Mouse (Mus musculus) kidney, postnatal 14 days (tissue): ENCODE measurements around the gene Zdhhc6.

Experiments
- DNase-seq: peaks from one replicate; pipeline ENCODE4 v3.0.0; 2022; ENCODE audit warnings: mixed read lengths

Zdhhc6 gene

DNA sequence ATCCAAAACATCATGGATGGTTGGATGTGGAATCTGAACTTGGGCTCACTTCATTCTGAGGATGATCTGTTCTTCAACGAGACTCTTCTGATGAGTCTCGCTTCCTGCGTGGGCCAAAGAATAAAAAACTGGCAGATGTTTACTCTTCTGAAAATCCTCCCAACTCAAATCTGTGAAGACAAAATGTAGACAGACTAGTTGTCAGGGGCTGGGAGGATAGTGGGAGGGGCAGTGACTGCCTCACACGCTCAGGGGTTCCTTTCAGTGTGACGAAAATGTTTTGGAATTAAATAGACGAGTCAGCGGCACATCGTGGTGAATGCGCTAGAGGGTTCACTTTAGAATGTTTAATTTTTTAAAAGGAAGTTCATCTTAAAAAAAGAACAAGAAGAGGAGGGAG is 59.7 kb downstream of the Zdhhc6 start:
- no peak for DNase-seq

DNA sequence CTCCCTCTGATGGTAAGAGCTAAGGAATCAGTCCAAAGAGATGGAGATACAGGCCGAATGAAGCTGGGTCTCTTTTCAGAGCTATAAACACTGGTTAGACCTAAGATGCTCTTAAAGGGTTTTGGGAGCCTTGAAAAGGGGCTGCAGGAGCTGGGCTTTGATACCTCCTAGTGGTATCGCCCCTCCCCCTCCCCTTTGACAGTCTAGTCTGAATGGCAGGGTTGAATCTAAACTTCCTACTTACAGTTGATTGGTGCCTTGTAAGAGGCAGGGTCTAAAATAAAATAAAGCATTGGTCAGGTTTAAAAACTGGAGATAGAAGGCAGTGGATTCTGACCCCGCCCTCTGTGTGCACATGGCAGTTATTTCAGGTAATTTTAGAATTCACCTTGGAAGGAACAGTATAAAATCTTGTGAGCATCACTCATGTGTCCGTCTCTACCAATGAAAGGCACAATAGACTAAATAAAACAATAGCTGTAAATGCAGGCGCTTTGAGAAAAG is 61.3 kb downstream of the Zdhhc6 start:
- no peak for DNase-seq

DNA sequence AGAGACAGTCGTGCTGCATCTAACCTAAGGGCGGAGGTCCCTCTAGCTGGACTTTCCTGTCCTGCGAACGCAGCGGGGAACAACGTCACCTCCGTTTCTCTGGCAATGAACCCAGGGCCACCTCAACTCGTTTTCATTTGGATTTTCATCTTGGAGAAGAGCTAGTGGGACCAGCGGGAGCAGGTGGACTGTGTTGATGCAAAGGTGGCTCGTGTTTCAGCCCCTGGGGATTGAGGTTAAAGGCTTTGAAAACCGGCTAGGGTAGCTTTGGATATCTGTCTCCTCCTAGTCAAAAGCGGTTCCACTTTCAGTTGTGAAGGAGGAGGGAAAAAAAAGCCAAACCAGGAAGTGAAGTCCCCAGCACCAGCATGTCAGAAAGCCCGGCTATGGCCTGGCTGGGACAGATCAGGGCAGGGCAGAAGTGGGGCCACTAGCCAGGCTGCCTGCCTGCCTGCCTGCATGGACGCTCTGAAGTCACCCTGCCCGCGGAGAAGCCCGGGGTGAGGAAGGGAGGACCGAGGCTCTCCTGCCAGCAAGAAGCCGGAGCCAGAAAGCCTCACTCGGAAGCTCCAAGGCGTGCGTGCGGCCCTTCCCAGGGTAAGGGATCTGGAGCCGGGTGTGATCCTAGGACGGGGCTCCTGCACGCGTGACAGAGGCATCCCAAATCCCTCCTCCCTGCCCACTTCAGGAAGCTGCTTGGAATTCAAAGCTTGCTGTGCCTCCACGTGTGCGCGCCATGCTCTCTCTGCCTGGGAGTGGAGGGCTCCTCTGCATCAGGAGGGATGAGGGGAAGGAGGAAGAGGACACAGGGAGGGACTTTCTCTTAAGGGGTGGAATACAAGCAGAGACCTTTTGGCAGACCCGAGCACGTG is 62.0 kb downstream of the Zdhhc6 start:
- peak; percentile 73 for DNase-seq

DNA sequence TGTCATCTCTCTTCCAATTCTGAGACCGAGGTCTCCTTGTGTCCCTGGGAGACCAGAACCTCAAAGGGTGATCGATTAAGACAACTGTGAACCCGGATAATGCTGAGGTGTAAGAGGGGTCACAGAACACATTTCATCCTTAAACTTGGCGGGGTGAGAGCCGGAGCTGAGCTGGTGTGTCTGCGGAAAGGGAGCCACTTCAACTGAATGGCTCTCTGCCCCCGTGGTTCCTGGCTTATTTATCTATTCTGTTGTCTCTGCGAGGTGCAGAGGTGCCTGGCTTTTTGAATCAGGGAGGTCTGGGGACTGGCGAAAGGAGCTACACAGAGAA is 62.6 kb downstream of the Zdhhc6 start:
- no peak for DNase-seq

DNA sequence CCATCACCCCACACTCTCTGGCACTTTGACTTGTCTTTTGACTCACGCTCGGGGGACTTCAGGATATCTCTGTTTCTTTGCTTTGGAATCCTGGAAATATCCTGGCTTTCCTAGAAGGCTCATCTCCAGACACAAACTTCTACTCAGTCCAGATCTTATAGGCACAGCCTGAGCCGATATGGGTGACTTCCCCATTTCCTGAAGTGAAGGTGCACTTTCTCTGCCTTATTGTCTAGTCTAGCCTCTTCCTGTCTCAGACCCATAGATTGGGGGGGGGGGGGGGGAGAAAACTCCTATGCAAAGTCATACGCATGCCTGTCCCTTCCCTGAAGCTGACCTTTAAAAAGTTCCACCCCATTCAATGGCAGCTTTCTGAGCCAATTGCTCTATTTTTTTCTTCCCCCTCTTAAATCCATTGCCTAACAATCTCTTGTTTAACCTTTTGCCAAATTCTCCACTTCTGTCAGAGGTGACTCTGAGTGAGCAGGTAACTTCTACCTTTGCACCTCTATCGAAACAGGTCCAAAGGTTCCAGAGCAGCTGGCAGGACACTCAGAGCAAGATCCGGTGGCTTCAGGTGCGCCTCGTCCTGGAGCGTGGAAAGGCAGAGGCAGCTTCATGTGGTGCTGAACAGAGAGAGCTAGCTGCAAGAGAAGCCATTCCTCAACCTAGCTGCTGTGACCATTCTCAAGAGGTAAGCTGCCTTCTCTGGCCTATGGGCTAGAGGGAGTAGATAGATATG is 64.3 kb downstream of the Zdhhc6 start, which contains the start of gene Acsl5:
TSS of gene Acsl5 (plus strand) at position 556 of the 742 bp plus-strand sequence.
- no peak for DNase-seq

DNA sequence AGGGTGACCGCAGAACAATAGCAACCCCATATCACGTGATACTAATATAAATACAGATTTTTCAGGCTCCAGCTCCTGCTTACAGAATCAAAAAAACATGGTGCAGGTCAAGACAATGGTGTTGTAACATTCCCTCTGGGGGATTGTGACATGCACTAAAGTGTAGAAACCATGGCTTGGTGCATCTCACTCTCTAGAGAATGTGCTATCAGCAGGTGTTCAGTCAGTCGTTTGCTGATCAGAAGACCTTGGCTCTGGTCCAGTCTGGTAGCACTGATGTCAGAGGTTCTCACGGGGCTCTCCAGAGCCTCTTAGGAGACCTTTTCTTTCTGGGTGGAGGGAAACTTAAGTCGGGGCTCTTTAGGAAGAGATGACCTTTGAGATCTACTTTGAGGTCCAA is 65.4 kb downstream of the Zdhhc6 start:
- no peak for DNase-seq

DNA sequence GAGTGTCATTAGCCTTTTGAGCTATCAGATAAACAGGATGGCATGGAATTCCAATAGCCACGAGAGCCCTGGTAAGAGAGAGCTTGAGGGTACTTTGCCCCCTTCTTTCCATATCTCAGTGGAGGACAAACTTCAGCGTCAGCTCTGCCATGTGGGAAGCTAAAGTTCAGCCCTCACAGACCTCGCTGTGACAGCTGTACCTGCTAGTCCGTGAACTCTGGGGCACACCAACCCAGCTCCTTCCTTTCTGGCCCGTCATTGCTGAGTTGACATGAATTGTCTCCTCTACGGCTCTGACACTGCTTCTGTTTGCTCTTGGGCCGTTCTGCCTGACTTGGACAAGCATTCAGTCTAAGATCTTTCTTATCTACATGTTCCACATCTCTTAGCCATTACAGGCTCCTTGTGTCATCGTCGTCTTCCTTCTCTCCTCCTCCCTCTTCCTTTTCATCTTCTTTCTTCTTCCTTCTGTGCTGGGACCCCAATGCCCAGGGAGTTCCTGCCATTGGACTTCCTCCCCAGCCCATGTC is 67.8 kb downstream of the Zdhhc6 start:
- DNase-seq = no peak

DNA sequence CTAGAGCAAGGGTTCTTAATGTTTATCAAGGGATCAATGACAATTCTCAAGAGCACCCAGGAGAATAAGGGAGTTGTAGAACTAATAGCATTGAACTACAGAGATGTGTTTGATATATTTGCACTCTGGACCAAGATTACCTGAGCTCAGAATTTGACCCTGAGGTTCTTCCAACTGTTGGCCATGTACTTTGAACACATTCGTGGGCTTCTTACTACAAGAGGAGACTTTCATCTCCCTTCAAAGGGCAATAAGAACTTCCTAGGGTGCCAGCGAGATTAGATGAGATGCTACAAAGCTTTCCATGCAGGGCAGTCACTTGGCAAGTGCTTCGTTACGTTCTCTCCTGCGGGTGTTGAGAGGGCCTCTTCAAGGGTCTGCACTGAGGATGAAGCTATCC is 68.3 kb downstream of the Zdhhc6 start:
- no peak for DNase-seq

DNA sequence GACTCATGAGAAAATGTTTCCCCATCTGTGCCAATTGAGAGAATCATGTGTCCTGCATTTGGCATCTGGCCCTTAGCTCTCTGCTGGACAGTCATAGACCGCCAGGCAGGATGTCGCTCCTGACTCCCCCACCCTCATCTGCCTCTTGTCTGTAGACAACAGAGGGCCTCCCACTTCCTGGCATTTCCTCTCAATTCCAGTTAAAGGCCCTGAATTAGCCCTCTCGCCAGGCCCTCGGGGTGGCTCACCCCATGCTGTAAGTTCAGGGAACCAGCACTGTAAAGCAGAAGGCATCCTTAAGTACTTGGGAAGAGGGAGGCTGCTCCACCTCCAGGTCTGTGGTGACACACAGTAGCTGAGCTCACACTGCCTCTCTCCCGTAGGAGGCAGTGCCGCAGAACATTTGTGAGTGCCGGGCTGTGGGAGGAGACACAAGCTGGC is 71.0 kb downstream of the Zdhhc6 start:
- DNase-seq = peak; percentile 87

DNA sequence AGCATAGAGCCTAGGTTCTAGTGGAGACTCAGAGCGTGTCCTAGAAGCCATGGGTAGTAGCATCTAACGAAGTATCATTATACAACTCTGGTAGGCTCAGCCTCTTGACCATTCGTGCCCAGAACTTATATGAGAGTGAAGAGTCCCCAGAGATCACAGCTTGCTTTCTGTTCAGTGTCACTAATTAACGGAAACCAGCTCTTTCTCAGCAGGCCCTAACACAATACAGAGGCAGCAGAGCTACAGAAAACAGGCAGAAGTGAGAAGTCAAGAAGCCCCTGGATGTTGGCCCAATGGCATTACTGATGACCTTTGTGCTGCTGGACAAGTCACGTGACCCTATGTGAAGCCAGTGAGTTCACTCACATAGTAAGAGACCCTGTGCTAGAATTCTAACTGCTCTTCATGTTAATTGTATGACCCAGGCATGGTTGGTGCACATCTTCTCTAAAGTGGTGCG is 74.6 kb downstream of the Zdhhc6 start, which contains the start of gene Gucy2g:
TSS of gene Gucy2g (minus strand) at position 51 of the 460 bp plus-strand sequence.
- DNase-seq = no peak

DNA sequence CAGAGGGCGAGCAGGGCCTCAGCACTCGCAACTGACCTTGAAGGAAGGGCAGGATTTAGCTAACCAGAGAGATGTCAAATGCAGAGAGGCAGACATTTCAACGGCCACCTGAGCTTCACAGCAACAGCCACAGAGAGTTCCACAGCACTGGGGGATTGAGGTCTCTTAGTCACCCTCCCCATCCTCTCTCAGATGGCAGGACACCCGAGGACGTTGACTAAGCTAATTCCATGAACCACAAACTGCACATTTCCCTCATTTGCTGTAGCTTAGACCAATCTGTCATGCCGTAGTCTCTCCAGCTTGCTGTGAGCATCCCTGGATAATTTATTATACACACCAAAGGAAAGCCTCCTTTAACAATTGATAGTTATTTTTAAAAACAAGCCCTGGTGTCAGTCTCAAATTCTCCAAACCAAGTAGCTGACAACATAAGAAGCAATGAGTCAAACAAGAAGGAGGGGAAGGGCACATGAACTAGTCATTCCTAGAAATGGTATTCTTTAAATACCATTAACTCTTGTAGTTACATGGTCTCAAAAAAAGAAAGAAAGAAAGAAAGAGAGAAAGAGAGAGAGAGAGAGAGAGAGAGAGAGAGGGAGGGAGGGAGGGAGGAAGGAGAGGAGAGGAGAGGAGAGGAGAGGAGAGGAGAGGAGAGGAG is 75.9 kb downstream of the Zdhhc6 start:
- DNase-seq = no peak

DNA sequence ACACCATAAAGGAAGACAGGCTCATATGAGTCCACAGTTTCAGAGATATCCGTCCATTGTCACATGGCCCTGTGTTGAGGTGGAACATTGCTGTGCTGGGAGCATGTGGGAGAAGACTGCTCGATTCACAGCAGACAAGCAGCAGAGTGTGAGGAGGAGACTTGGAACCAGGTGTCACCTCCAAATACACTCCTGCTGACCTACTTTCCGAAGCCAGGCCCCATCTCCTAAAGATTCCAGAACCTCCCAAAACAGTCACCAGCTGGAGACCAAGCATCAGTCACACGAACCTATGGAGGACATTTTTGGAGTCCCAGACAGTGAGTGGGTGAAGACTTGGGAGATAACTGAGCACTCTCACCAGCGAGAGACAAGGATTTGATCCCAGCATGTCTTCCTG is 79.3 kb downstream of the Zdhhc6 start:
- DNase-seq = no peak

DNA sequence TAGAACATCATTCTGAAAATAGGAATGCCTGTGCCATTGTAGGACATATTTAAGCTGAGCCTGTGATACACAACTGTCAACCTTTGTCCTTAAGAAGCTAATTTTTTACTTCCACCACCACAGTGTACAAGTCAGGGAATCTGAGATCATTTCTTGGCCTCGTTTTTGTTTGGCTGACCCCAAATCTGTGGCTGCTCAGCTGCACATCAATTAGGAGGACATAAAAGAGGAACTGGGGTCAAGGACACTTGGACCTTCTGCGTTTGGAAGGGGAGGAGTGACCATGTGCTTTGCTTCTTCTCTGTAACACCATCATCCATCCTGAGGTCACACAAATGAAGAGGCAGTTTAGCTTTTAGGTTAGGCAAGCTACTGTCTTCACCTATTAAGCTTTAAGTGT is 79.8 kb downstream of the Zdhhc6 start:
- DNase-seq = peak; percentile 77

DNA sequence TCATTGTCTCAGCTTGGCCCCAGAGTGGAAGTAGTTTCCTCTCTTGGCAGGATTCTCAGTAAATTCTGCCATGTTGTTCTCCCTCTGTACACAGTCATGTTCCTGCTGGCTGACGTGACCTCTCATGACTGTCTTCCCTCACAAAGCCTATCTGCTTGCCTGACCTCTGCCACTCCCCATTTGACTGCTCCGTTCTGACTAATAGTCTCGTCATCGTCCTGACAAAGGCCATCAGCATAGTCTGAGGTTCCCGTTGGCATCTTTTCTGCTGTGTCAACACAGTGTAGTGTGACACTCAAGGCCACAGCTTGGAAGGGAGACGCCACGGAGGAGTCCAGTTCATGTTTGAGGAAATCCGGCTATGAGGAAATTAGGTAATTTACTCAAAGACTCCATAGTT is 83.7 kb downstream of the Zdhhc6 start:
- peak; percentile 43 for DNase-seq

DNA sequence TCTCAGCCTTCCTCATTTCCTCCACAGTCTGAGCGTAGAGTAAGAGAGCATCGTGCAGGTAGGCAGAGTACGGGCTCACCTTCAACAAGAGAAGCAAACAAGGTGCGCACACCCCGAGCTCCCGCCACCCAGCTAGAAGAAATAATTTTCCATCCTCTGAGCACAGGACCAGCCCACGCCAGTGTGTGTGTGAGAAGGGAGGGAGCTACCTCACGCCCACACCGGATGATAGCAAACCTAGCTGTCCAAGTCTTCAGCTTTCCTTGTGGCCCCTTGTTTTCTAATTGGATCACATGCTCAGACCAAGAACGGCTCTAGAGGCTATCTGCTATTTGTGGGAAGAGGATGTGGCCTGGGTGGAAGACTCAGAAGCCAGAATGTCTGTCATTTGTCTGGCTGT is 84.8 kb downstream of the Zdhhc6 start:
- DNase-seq = no peak

DNA sequence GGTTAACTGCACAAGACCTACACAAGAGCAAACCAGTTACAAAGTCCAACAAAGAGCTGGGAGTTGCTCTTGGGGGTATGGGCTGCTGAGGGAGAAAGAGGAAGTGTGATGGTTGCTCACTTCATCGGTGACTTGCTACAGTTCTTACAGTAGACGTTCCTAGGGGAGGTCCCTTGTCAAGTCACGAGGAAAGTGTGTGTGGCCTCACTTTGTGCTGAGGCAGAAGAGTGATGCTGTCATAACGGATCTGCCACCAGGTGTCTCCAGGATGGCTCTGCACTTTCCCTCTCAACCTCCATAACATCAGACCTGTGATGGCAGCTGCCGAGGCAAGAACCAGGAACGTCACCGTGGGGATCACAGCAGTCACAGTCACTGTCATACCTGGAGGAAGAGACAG is 88.7 kb downstream of the Zdhhc6 start:
- no peak for DNase-seq

DNA sequence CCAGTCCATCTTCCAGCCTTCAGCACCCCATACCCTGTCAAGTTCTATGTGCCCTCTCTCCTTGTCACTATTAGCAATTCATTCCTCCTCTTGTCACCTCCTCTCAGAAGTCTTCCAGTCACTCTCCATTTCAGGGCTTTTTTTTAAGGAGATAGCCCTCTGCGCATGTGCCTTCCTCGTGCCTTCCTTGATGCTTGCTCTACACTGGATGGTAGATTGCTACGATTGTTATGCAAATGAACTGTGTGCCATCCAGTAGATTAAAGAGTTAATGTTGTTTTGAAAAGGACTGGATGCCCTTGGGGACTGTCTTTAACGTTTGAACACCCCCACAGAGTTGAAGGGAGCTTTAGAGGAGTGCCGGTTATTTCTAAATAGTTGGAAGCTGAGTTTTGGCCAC is 89.2 kb downstream of the Zdhhc6 start:
- DNase-seq = no peak

DNA sequence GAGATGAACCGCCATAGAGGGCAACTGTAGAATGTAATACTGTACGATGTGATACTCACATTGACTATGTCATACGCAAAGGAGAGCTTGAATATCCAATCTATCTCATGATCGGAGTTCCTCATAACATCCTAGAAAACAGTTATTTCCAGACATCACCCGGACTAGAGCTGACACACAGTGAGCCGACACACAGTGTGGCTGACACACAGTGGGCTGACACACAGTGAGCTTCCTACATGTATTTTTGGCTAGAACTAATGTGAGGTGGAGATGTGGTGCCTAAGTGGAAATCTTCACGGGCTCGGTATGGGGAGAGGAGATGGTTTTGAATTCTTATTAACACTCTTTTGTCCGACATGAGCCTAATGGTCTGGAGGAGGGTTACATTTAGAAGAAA is 93.6 kb downstream of the Zdhhc6 start:
- DNase-seq = no peak
